Mouse (Mus musculus): ENCODE measurements around the gene Etnk1.

Etnk1 gene

GRCm38 (mm10) chr6:143212766-143213165 is 45.7 kb downstream of the Etnk1 start:
- no peak for DNase-seq (ENCODE audit: low spot score in 2 of 2)

DNA sequence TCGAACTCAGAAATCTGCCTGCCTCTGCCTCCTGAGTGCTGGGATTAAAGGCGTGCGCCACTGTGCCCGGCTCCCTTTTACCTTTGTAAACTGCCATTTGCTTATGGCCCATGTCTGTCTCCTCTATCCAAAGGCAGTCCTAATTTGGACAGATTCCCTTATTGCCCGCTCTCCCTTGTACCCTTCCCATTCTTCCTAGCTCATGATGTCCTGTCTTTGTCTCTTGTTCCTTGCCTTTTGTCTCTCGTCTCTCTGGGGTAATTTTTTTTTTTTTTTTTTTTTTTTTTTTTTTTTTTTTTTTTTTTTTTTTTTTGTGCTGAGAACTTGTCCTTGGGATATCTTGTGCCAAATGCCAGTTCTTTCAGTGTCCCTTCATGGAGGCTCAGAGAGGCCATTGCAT is 46.4 kb downstream of the Etnk1 start:
- DNase-seq (ENCODE audit: low spot score in 2 of 2): no peak

- DNase-seq (ENCODE audit: low spot score in 2 of 2): no peak
These were observed 49.2 kb downstream of the Etnk1 start for GRCm38 (mm10) chr6:143216221-143216620.

- no peak for DNase-seq (ENCODE audit: low spot score in 2 of 2)
These were observed 52.3 kb downstream of the Etnk1 start for GRCm38 (mm10) chr6:143219347-143219746.

GRCm38 (mm10) chr6:143221245-143221644 is 54.2 kb downstream of the Etnk1 start:
- no peak for DNase-seq (ENCODE audit: low spot score in 2 of 2)

DNA sequence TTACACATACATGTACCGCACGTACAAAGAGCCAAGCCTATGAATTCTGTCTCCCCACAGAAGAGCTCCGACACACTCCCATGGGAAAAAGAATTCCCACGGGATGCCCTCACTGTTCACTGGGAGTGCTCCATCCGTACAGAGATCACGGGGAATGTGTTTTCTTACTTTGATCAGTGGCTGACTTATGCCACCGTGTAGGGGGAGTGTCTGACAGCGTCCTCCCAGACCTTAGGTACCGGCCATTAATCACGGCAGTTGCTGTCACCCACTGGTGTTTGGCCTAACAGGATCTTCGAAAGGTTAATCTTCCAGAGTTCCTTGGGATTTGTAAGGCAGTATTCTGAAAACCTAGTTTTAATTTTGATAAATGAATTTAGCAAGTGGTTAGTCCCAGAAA is 57.0 kb downstream of the Etnk1 start:
- no peak for DNase-seq (ENCODE audit: low spot score in 2 of 2)

DNA sequence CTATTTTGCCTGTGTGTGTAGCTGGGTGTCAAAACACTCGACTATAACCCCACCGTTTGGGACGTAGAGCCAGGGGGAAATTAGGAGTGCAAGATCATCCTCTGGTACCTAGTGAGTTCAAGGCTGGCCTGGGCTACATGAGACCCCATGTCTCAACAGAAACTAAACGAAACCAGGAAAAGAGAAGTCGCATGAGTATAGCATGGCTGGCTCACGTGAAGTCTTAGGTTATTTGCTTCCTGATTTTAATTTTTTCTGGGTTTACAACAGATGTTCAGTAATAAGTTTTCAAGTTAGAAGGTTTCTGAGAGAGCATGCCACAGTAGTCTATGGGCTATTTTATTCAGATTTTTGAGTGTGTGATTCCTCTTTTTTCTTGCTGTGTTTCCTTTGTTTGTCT is 57.9 kb downstream of the Etnk1 start:
- no peak for DNase-seq (ENCODE audit: low spot score in 2 of 2)

GRCm38 (mm10) chr6:143228696-143229095 is 61.7 kb downstream of the Etnk1 start:
- DNase-seq (ENCODE audit: low spot score in 2 of 2): no peak

GRCm38 (mm10) chr6:143229906-143230305 is 62.9 kb downstream of the Etnk1 start:
- no peak for DNase-seq (ENCODE audit: low spot score in 2 of 2)

GRCm38 (mm10) chr6:143230888-143231287 is 63.9 kb downstream of the Etnk1 start:
- no peak for DNase-seq (ENCODE audit: low spot score in 2 of 2)

DNA sequence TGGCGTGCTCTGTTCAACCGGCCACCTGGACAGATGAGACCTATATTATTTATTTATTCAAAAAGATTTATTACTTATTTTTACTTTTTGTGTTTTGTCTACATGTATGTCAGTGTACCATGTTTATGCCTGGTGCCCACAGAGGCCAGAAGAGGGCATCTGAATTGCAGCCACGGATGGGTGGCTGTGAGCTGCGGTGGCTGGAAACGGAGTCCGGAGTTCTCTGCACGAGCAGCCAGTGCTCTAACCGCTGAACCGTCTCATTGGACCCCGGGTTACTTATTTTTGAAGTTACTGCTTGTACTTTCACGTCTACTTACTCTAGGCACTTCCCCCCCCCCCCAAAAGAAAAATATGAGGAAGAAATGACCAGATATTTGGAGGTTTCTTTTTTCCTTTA is 65.7 kb downstream of the Etnk1 start:
- no peak for DNase-seq (ENCODE audit: low spot score in 2 of 2)

DNA sequence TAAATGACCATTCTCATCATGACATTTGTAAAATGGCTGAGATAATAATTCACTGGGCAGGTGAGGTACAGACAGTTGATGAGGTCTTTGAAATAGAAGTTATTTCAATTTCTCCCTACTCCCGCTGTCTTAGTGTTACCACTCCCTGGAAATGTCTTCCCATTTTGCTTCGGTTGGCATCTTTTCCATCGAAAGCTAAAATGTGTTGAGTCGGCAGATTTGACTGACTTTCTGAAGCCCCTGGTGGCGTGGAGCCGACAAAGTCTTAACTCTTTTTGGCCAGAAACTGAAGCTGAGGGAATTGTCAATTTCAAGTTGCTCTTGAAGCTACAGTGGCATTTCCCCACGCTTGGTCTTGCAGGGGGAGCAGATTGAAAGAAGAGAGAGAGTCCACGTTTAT is 67.8 kb downstream of the Etnk1 start:
- no peak for DNase-seq (ENCODE audit: low spot score in 2 of 2)

GRCm38 (mm10) chr6:143239362-143240074 is 72.5 kb downstream of the Etnk1 start:
- no peak for DNase-seq (ENCODE audit: low spot score in 2 of 2)

- DNase-seq (ENCODE audit: low spot score in 2 of 2): no peak
These were observed 76.2 kb downstream of the Etnk1 start for GRCm38 (mm10) chr6:143243191-143243590.

DNA sequence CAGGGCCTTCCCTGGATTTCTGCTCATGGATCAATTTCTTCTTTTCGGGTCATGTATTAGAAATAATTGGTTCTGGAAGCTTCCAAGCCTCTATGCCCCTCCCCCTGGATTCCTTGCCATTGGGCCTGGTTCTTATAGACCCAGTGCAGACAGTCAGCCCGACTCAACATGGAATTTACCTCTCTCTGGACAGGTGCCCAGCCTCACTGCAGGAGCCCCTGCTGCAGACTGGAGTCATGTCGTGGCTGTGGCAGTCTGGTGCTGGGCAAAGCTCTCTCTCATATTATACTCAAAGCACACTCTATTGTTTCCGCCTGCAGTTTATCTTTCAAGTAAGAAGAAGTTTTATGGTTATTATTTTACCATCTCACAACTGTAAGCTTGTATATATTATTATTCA is 90.9 kb downstream of the Etnk1 start:
- DNase-seq (ENCODE audit: low spot score in 2 of 2): no peak

- no peak for DNase-seq (ENCODE audit: low spot score in 2 of 2)
These were observed 92.2 kb downstream of the Etnk1 start for GRCm38 (mm10) chr6:143259169-143259629.

- no peak for DNase-seq (ENCODE audit: low spot score in 2 of 2)
These were observed 93.0 kb downstream of the Etnk1 start for GRCm38 (mm10) chr6:143259870-143260559.

GRCm38 (mm10) chr6:143260560-143261288 is 93.7 kb downstream of the Etnk1 start:
- DNase-seq (ENCODE audit: low spot score in 2 of 2): no peak

DNA sequence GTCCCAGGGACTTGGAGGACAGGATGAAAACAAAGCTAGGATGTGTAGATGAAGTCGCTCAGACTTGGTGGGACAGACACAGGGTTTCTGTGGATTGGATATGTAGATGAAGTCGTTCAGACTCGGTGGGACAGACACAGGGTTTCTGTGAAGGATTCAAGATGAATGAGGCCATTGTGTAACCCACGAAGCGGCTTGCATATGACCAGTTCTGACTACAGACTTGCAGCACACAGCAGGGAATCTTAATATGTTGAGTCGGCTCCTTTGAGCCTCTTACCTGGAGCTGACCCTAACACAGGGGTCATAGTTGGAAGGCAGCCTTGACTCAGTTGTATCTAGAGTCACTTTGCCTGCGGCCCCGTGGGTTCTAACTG is 94.3 kb downstream of the Etnk1 start:
- no peak for DNase-seq (ENCODE audit: low spot score in 2 of 2)

DNA sequence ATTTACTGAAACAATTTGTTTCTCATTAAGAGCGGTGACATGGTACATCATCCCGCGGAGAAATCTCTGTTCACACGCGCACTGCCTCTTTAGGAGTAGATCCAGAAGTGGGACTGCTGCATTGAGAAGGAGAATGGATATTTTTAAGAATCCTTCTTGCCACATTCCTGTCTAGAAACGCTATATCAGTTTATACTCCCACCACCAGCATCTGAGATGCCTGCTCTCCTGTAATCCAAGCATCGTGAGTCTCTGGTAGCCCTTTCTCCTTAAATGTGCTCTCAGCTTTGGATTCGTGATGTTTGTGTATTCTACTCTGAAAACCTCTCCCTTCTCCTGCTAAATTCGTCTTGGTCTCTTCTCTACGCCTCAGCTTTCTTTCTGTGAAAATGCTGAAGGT is 98.5 kb downstream of the Etnk1 start:
- no peak for DNase-seq (ENCODE audit: low spot score in 2 of 2)

DNA sequence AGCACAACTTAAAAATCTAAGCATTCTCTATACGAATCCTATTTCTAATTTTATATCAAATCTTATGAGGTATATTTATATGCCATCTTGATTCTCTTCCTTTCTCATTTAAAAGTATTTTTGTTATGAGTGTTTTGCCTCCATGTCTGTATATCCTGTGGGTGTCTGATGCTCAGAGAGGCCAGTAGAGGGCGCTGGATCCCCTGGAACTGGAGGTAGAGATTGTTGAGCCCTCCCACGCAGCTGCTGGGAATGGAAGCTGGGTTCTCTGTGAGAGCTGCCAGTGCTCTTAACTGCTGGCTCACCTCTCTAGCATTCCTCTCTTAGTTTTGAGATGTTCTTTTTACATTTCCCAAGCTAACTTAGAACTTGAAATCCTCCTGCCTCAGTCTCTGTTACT is 112.2 kb downstream of the Etnk1 start:
- no peak for DNase-seq (ENCODE audit: low spot score in 2 of 2)

Data from urinary bladder, postnatal 4 days (tissue).